Mouse (Mus musculus) liver (tissue): ENCODE data around the gene Cdh1.
"Not testable (repeated sequence)": the region's sequence is repeated elsewhere in the genome, so short reads cannot be mapped to it uniquely, and the experiment has no call there.

ENCODE experiments used
- DNase-seq: peaks from one replicate; pipeline ENCODE4 v3.0.0-alpha.2; 2020; ENCODE audit warnings: mixed read lengths

Cdh1 gene

DNA sequence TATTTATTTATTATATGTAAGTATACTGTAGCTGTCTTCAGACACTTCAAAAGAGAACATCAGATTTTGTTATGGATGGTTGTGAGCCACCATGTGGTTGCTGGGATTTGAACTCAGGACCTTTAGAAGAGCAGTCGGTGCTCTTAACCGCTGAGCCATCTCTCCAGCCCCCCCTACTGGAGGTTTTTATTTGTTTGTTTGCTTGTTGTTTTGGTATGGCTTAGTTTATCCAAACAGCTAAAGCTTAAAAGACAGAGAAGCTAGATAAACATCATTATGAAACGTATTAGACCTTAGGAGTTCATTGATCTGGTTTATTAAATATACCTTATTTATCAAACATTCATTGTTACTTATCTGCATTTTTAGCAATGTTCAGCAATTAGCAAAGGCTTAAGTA is 7.5 kb upstream of the Cdh1 start:
- not testable (repeated sequence) for DNase-seq

DNA sequence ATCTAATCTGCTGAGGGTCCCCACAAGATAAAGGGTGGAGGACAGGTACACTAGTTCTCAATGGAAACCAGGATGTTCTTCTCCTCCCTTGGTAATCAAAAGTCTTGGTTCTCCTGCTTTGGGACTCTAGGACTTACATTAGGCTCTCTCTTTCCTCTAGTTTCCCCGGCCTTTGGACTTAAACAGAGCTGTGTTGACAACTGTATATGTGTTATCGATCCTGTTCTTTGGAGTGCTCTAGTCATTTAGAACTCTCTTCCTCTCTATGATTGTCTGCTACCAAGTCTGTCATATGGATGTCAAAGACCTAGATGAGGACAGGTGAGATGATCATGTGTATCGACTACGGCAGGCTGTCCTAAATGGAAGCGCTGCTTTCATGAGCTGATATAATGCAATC is 6.1 kb upstream of the Cdh1 start:
- no peak for DNase-seq

DNA sequence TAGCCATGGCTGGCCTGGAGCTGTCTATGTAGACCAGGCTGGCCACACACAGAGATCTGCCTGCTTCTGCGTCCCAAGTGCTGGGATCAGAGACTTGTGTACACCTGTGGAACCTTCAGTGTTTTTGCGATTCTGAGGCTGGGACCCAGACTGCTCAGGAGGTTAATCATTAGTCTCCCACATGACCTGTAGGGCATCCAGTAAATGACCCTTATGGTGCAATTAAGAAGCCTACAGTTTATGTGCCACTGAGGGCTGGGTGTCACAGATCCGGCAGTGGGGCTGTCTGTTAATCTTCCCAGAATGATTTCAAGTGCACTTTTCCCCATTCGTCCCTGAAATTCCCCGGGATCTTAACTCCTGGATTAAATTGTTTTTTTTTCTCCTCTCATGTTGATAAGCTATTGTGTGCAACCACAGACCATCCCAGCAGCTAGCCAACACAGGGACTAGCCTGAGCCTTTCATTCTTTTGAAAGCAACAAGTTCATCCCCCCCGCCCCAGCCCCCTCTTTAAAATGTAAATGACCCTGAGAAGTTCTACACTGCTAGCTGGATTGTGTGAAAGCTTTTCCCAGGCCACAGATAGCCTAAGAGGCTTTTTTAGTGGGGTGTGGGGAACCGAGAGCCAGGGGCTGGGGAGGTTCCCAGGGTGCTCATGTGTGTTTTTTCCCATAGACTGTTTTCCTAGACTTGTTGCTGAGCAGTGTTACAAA is 3.7 kb upstream of the Cdh1 start:
- DNase-seq = no peak

DNA sequence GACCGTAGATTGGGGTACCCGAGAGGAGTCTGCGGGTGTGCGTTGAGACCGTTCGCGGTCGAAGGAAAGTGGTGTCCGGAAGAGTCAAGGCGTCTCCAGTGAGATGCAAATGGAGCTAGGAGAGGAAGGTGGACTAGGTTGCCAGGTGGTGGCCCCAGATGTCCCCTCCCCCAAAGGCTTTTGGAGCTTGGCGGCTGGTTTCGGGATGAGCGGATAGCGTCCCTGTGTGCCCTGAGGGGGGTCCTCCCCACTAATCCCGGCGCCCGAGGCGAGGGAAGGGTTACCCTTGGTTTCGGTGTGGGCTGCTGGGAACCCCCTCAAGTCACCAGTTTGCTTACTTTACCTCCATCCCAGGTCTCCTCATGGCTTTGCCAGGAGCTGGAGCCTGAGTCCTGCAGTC is 782 bp downstream of the Cdh1 start:
- DNase-seq = no peak

DNA sequence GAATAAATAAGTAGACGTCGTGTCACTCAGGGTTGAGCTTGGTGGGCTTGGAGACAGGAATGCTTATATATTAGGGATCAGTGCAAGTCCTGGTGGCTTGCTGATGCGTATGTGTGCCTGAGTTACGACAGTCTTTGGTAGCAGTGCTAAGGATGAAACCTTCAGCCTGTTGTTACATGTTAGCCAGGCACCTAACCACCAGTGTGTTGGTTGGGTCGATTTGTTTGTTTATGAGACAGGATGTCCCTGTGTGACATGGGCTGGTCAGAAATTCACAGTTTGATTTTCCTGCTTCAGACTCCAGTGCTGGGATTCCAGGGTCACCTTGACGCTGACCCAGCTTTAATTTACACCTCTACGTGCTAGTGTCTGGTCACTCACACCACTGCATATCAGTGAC is 2.5 kb downstream of the Cdh1 start:
- no peak for DNase-seq

DNA sequence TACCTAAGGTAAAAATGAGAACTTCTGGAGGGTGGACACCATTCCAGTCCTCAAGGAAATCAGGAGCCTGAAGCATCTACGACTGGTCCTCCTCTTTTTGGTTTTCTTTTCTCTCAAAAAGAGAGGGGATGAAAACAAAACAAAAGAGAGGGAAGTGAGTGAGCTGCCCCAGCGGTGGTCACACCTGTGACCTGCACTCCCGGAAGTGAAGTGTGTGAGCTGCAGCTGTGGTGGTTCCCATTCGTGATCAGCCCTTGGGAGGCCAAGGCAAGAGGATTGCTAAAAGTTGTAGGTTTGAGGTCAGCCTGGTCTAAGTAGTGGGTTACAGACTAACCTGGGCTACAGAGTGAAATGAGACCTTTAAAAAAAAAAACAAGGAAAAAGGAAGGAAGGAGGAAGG is 3.0 kb downstream of the Cdh1 start:
- no peak for DNase-seq

DNA sequence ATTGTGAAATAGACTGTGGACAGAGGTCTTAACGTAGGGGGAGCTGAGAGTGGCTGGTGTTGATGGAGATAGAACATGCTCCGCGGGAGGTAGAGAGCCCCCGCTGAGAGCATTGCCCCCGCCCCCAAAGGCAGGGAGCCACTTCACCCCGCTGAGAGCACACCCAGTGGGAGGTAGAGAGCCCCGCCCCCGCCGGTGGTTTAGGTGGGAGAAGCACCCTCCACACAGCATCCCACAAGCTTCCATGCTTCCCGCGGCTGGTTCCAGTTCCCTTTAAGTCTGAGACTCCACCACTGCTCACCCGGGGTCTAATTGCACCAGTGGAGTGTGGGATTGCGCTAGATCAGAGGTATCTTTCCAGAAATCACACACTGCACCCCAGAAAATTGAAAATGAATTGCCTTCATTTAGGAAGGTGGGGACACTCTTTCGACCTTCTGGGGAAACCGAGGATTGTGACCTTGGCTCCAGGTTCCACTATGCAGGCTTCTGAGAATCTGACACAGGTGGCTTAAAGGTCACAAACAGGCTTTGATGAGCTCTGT is 3.5 kb downstream of the Cdh1 start:
- no peak for DNase-seq

DNA sequence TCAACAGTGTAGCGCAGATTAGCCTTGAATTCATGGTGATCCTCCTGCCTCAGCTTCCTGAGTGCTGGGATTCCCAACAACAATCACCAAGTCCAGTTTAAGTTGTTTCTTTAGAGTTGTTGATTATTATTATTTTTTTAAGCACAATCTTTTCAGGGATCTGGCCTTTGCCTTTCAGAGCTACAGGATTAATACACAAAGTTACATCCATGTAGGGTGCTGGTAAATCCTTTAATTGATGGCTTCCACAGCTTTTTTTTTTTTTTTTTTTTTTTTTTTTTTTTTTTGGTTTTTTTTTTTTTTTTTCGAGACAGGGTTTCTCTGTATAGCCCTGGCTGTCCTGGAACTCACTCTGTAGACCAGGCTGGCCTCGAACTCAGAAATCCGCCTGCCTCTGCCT is 4.6 kb downstream of the Cdh1 start:
- not testable (repeated sequence) for DNase-seq

DNA sequence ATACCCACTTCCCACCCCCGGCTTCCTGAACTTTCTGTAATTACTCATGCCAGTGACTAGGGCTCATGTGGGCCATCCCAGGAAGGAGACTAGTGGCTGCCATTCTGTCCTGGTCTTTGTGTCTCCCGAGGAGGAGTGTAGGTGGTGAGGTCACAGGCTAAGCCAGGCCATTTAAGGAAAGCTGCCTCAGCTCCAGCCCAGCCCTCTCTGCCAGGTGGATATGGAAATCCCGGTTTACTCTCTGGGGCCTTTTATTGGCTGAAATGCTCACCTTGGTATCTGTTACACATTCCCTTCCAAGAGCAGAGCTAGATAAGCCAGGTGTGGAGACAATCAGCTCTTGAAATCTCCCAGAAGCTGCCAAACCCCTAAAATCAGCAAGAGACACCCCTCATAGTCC is 5.3 kb downstream of the Cdh1 start:
- no peak for DNase-seq

DNA sequence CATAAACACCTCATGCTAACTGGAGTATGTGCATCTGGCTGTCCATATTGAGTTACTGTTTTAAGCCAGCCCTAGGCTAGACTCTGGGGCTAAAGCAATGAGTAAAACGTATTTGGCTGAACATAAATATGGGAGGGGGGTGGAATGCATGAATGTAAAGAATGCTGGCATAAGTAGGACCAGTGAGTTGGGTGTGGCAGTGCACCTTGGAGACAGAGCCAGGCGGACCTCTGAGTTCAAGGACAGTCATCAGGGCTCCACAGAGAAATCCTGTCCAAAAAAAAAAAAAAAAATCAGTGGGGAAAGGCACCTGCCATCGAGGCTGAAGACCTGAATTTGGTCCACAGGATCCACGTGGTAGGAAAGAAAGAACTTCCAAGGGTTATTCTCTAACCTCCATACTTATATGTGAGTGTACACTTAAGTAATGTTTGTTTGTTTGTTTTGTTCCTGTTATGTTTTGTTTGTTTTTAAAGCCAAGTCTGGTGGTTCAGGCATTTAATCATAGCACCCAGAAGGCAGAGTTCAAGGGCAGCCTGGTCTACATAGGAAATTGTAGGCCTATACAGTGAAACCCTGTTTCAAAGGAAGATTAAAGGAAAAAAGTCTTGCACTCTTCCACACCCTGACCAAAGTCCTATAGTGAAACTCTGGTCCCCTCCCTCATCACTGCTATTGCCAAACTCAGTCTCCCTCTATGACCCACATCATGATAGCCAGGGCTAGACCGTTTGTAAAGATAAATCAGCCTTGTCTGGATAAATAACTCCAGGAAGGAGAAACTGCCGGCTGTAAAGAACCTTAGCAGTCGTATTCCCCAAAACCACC is 6.1 kb downstream of the Cdh1 start:
- DNase-seq = no peak

DNA sequence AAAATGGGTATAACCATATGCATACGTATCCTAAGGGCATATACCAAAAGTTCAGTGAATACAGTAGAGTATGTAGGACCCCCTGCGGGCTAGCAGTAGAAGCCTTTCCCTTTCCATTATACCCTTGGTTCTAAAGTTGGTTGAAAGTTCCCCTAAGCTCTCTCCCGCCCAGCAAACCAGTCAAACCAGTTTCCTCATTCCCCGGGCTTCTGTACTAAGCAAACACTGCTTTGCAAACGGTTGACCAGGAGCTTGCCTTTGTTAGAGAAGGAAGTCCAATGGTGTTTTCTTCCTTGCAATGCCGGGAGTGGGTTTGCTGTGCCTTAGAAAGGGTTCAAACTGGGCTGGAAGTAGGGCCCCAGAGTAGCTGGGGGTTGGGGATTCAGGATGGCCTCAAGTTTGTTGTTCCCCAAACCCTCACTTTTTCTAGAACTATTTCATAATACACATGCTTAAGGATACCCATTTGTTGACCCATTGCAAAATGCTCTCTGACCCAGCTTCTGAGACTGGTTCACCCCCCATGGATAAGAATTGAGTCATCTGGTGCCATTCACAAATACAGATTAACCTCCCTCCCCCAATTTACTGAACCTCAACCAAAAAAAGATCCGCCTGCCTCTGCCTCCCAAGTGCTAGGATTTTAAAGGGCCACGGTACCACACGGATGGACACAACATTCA is 7.9 kb downstream of the Cdh1 start:
- DNase-seq = no peak

DNA sequence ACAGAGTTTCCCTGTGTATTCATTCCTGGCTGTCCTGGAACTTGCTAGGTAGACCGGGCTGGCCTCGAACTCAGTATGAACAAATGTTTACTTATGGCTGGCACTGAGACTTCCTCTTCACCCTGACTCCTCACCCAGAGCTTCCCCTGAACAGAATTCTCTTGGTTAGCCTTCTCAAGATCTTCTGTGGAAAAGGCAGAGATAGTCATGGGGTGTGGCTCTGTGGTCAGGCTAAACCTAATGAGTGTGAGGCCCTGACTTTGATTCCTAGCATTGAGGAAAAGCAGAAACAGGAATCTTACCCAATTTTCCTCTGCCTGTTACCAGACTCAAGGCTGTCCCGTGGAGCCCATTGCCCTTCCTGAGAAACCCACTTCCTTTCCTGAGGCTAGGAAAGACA is 8.9 kb downstream of the Cdh1 start:
- no peak for DNase-seq

DNA sequence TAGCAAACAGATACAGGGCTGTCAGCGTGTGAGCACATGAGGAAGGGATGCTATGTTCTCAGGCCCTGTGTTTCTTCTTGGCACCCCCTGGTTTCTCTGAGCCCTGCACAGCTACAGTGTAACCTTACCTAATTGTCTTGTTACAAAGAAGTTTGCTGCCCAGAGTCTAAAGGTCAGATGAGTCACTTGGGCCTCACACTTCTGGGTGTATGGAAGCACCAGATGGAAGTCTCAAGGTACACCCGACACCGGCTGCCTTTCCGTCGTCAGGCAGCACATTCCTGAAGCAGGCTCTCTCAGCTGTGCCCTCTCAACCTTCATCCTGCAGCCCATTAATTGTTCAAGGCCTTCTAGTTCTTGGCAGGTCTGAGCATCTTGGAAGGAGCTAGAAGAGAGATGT is 11.6 kb downstream of the Cdh1 start:
- no peak for DNase-seq

DNA sequence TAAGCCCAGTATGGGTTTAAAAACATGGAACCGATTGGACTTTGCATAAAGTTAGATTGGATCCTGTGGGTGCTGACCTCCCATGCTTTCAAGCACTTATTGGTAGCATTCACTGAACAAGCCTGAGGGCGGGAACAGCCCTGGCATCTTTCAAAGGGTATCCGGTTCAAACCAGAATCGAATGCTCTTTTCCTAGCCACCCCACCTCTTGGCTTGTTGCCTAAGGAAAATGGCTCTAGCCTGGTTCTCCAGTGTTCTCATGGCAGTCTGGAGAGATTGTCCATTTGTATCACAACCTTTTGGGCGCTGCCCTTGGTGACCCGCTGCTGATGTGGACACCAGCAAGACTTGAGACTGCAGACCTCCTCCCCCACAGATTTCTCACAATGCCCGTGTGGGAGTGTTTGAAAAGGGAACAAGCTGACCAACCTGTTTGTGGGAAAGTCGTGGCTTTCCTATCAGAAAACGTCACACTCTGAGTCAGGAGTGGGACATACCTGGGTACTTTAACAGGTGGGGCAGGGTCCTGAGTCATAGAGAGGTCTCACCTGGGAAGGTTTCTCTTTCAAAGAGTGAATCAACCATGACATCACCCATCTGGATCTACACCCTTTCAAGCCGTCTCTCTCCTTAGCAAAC is 12.6 kb downstream of the Cdh1 start:
- no peak for DNase-seq

DNA sequence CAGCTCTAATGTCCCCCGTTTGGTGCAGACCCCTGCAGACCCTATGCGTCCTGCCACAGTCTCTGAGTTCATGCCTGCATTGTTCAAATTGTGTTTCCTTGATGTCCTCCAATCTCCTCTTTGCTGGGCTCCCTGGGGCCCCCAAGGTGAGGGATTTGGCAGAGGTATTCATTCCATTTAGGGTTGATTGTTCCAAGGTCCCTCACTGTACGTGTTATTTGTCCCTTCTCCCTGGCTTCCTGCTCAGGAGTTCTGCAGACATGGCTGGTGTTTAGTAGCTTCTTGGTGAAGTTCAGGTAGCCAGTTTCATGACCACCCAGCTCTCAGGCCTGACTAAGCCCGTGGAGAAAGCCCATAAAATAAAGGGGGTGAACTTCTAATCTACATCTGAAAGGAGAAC is 13.5 kb downstream of the Cdh1 start:
- no peak for DNase-seq

DNA sequence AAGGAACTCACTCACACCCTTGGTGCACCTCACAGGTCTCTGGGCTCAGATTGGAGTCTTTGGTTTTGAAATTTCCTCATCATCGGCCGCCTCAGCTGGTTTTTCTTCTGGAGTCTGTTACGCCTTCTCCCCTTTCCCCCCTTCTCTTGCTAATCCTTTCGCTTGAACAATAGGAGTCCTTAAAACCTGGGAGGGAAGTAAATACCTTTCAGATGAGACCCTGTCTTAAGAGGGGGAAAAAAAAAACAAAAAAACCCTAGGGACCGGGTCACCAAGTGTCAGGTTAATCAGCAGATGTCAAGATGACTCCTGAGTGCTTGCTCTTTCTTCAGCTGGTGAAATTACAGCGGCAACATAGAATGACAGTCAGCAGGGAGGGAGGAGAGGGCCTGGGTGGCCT is 14.0 kb downstream of the Cdh1 start:
- DNase-seq = no peak

DNA sequence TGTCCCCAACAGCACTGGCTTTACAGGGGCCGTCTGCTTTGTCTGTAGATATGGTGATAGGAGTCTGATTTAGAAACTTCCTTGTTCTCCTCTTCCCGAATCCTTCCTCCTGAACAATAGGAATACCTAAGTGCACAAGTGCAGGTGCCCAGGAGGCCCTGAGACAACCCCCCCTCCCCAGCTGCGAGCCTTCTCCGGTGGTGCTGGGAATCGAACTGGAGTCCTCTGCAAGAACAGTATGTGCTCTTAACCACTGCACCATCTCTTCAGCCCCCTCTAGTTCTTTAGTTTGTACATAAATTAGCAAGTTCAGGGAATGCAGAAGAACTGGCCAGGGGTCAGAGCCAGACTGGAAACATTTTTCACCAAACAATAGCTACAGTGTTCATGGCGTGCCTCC is 14.7 kb downstream of the Cdh1 start:
- DNase-seq = no peak

DNA sequence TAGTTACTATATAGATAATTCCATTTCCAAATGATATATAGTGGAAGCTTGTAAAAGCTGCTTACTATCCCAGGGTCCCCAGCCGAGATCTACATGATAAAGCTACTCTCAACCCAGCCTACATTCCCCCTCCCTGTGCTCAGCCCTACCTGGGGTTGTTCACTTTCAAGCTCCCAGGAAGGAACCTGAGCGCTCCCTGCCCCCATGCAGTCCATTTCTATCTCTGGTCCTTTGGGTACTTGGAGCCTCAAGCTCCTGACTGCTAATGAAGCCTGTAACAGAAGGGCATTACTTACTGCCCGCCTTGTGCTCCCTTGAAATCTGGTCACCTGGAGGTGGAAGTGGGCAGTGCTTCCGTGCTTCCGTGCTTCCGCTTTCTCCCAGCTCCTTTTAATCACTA is 15.2 kb downstream of the Cdh1 start:
- DNase-seq = no peak

DNA sequence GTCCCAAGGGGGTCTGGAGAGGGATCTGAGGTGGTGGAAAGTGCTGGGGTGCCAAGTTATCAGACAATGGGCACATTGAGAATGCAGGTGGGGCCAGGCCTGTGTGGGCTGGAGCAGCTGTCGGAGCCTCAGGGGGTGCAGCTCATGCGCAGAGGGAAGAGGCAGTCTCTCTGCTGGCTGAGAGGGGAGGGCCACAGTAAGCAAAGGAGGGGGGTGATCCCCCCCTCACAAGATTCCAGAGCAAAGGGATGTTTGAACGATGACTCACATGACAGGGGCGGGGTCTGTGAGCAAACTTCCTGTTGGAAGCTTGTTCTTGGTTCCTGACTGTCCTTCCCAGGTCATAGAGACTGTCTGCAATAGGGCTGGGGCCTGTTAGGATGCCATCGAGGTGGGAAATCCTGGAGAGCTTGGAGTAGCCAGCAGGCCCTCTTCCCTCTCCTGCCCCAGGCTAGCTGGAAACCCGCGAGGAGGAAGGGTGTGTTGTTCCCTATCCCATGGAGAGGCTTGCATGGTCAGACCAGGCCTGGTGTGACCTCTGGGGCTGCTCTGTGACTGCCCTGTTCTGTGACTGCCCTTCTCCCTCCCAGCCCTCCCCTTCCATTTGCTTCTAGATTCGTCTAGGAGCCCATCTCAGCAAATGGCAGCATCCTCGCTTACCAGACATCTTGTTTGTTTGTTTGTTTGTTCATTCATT is 16.5 kb downstream of the Cdh1 start:
- DNase-seq = peak; percentile 54

DNA sequence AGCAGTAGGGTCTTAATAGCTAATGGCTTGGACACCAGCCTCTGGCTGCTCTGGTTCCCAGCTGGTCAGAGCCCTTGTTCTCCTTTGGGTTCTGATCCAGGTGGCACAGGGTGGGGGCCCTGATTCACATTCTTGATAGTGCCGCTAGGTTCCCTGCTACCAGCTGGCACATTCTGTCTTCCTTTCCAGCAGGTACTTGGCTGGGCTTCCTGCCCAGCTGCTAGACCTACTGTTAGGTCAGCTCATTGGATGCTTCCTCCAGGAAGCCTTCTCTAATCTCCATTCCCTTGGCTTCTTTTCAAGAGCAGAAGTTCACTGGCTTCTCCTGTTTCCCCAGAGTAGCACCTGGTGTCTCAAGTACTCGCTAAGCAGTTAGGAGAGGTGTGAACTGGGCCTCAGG is 17.3 kb downstream of the Cdh1 start:
- no peak for DNase-seq

DNA sequence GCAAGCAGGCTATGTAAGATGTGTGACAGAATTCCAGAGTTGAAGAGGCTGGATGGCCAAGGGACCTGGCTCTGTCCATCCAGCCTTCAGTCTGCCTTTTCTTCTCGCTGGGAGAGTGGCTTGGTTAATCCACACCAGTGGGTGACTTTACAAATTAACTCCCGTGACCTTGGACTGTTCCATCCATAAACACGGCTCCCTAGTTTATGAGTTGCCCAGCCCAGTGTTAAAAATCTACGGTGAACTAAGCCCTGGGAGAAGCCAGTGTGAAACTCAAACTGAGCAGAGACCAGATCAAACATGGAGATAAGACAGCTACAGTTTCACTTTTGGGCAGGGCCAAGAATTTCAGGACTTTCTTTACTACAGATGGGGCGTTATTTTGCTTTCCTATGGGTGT is 19.9 kb downstream of the Cdh1 start:
- DNase-seq = no peak

DNA sequence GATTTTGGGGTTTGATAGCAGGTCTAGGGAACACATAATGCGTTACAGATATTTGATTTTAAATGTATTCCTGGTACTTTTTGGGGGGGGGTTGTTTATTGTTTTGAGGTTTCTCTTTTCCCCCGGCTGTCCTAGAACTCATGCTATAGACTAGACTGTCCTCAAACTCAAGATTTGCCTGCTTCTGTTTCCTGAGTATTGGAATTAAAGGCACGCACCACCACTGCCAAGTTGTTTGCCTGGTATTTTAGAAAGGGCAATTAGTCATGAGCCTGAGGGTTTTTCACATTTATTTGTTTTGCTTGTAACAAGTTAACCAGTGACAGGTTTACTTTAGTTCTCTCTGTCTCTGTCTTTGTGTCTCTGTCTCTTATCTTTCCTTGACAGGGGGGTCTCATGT is 20.3 kb downstream of the Cdh1 start:
- DNase-seq = no peak

DNA sequence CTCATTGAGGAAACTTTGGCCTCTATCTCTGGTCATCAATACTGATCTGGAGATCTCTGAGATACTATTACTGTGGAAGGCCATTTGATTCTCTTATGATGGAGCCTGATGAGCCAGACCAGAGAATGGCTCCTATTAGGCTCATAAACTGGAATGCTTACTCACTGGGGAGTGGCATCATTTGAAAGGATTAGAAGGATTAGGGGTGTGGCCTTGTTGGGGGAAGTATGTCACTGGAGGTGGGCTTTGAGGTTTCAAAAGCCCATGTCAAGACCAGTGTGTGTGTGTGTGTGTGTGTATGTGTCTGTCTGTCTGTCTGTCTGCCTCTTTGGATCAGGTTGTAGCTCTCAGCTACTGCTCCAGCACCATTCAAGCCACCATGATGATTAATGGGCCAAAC is 20.8 kb downstream of the Cdh1 start:
- no peak for DNase-seq
